Mouse (Mus musculus): ENCODE data around the gene Mindy4. TPM values are rescaled to one million over a fixed set of nuclear protein-coding genes. Genes with fewer than 3 reads are reported as not detected.

The Mindy4 gene
- total and polyA plus RNA-seq, 3 experiments = 0.23 to 1.6 TPM; not detected in 1

DNA sequence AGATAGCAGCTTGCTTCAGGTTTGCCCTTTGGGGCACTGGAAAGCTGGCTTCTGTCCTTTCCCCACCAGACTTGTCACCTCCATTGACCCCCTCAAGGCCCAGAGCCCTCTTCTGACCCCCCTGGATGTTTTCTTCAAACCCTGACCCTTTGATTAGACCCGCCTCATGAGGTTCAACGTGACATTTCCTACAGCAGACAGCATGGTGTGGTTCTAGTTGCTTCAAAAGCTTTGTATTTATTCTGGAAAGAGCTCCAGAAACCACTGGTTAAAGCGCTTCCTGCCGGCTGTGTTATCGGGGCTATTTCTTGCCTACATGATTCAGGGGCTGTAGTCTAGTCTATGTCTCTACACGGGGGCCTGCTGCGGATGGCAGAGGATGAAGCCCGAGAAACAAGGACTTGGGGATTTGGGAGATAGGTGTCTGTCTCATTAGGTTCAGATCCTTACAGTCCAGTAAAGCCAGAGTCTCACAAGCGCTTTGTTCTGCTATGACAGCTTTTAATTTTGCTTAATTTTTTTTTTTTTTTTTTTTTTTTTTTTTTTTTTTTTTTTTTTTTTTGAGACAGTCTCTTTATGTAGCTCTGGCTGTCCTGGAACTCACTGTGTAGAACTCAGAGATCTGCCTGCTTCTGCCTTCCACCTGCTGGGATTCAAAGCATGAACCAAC lies 37.5 kb downstream of the Mindy4 start:
- no peak overlapping the region for H3K4me3 ChIP-seq (ENCODE audit: control insufficient read depth in 1 of 2, insufficient read depth in 1 of 2, low read depth in 2 of 2, low read length in 2 of 2)
- H3K27me3 ChIP-seq (ENCODE audit: control insufficient read depth in 1 of 2, insufficient read depth in 2 of 2, low read length in 2 of 2) = no peaks in the 10 kb centered on the region; a peak in 1 of 4 replicates
- no peak overlapping the region for H3K9ac ChIP-seq (ENCODE audit: control insufficient read depth, low read depth, low read length, poor library complexity, severe bottlenecking)
- H3K36me3 ChIP-seq (ENCODE audit: control insufficient read depth in 1 of 2, insufficient read depth in 2 of 2, low read length in 2 of 2) = no peaks in the 10 kb centered on the region
- H3K79me2 ChIP-seq (ENCODE audit: control insufficient read depth, insufficient read depth, low read length, poor library complexity) = no peaks in the 10 kb centered on the region
- DNase-seq (ENCODE audit: low read depth, low spot score) = no peak
- H3K9me3 ChIP-seq (replicated peaks; ENCODE audit: insufficient read depth, low read length) = no peaks in the 10 kb centered on the region
- TF ChIP-seq NELFE (IDR thresholded peaks at IDR 0.05; ENCODE audit: low read depth, low read length) (no peak), RCOR1 (IDR thresholded peaks at IDR 0.05; ENCODE audit: low read depth, low read length) (no peak), TCF12 (IDR thresholded peaks at IDR 0.05; ENCODE audit: low read depth, low read length) (no peak), MAZ (IDR thresholded peaks at IDR 0.05; ENCODE audit: low read depth, low read length) (no peak), BHLHE40 (IDR thresholded peaks at IDR 0.05; ENCODE audit: borderline replicate concordance, low read depth, low read length) (no peak), MYB (IDR thresholded peaks at IDR 0.05; ENCODE audit: low read depth, low read length) (no peak), CHD1 (IDR thresholded peaks at IDR 0.05; ENCODE audit: low read depth, low read length) (no peak), NRF1 (IDR thresholded peaks at IDR 0.05; ENCODE audit: insufficient read depth, low read depth, low read length, poor library complexity, severe bottlenecking) (no peak), MAFK (IDR thresholded peaks at IDR 0.05; ENCODE audit: borderline replicate concordance, low read depth, low read length) (no peak), E2F4 (IDR thresholded peaks at IDR 0.05; ENCODE audit: borderline replicate concordance, low read depth, low read length) (no peak), ELF1 (IDR thresholded peaks at IDR 0.05; ENCODE audit: low read depth, low read length) (no peak), HCFC1 (IDR thresholded peaks at IDR 0.05; ENCODE audit: low read depth, low read length) (no peak), EP300 (IDR thresholded peaks at IDR 0.05; ENCODE audit: low read depth in 1 of 2, low read length in 2 of 2) (no peak)
- no peak overlapping the region for H3K27ac ChIP-seq (ENCODE audit: control insufficient read depth, low read depth, low read length)
- H3K4me1 ChIP-seq (ENCODE audit: control insufficient read depth in 1 of 2, insufficient read depth in 2 of 2, low read length in 2 of 2) = no peaks in the 10 kb centered on the region; a peak in 1 of 4 replicates

DNA sequence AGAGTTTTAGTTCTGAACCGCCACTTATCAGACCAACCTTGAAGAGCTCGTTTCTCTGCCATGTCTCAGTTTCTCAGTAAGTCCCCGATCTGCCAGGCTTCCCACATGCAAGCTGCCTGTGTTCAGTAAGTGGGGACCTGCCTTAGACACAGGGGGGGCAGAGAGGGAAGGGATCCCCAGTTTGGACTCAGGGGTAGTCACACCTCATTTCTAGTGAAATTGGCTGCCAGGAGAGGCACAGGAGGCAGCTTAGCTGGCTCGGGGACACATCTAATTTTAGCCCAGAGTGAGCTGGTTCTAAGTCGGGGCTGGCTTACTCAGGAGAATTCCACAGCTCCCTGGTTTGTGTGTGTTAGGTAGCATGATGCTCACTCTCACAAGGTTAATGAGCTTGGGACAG lies 38.3 kb downstream of the Mindy4 start:
- Histone ChIP-seq H3K27ac (ENCODE audit: control insufficient read depth, low read depth, low read length) (no peak overlapping the region), H3K27me3 (ENCODE audit: control insufficient read depth in 1 of 2, insufficient read depth in 2 of 2, low read length in 2 of 2) (no peaks in the 10 kb centered on the region; a peak in 1 of 4 replicates), H3K79me2 (ENCODE audit: control insufficient read depth, insufficient read depth, low read length, poor library complexity) (no peaks in the 10 kb centered on the region), H3K36me3 (ENCODE audit: control insufficient read depth in 1 of 2, insufficient read depth in 2 of 2, low read length in 2 of 2) (no peaks in the 10 kb centered on the region), H3K9me3 (replicated peaks; ENCODE audit: insufficient read depth, low read length) (no peaks in the 10 kb centered on the region), H3K4me1 (ENCODE audit: control insufficient read depth in 1 of 2, insufficient read depth in 2 of 2, low read length in 2 of 2) (no peaks in the 10 kb centered on the region; a peak in 1 of 4 replicates), H3K9ac (ENCODE audit: control insufficient read depth, low read depth, low read length, poor library complexity, severe bottlenecking) (no peak overlapping the region), H3K4me3 (ENCODE audit: control insufficient read depth in 1 of 2, insufficient read depth in 1 of 2, low read depth in 2 of 2, low read length in 2 of 2) (no peak overlapping the region)
- TF ChIP-seq TBP (IDR thresholded peaks at IDR 0.05; ENCODE audit: low read depth, low read length) (no peak), RAD21 (IDR thresholded peaks at IDR 0.05; ENCODE audit: low read depth, low read length) (no peak), BHLHE40 (IDR thresholded peaks at IDR 0.05; ENCODE audit: borderline replicate concordance, low read depth, low read length) (no peak), MAZ (IDR thresholded peaks at IDR 0.05; ENCODE audit: low read depth, low read length) (no peak)
- no peak for DNase-seq (ENCODE audit: low read depth, low spot score)

Measured in MEL (cell line).